Mouse (Mus musculus): ENCODE measurements around the gene Tmem170.

- no peak for TF ChIP-seq POLR2A (IDR thresholded peaks at IDR 0.05; ENCODE audit: extremely low read depth, insufficient read depth, low read length)
- TF ChIP-seq CTCF (IDR thresholded peaks at IDR 0.05; ENCODE audit: extremely low read depth, insufficient read depth, low read length) = no peak
Observed at GRCm38 (mm10) chr8:111818556-111818955, 58.0 kb downstream of the Tmem170 start.

Measured in cortical plate, adult 2 months (tissue).